Mouse (Mus musculus) midbrain, embryonic 15.5 days (tissue): ENCODE data around the gene Gjd2. TPM values are rescaled to one million over a fixed set of nuclear protein-coding genes. Genes with fewer than 3 reads are reported as not detected.
A peak's percentile ranks its signal among the peaks of the same experiment; 100 is the strongest.

Experiments used
- ATAC-seq: fragments of 200-750 bp; cut with Nextera tagmentation; replicated peaks from 2 replicates; pipeline ENCODE4 v1.8.0; 2017; ENCODE audit warnings: moderate TSS enrichment
- H3K27ac ChIP-seq: fragments of 300-500 bp; sonication (generic); 2 replicates; pipeline ENCODE4 v1.5.1; 2015; ENCODE audit warnings: mild to moderate bottlenecking, inconsistent platforms
- H3K27me3 ChIP-seq: fragments of 300-500 bp; sonication (generic); replicated peaks from 2 replicates; pipeline ENCODE4 v1.6.1; 2015; ENCODE audit warnings: inconsistent platforms
- H3K36me3 ChIP-seq: fragments of 300-500 bp; sonication (generic); replicated peaks from 2 replicates; pipeline ENCODE4 v1.6.1; 2015; ENCODE audit warnings: inconsistent platforms
- H3K4me1 ChIP-seq: fragments of 300-500 bp; sonication (generic); 2 replicates; pipeline ENCODE4 v1.6.1; 2015; ENCODE audit warnings: inconsistent platforms
- H3K4me2 ChIP-seq: fragments of 300-500 bp; sonication (generic); 2 replicates; pipeline ENCODE4 v1.6.1; 2015; ENCODE audit warnings: inconsistent platforms, mild to moderate bottlenecking, moderate library complexity
- H3K4me3 ChIP-seq: fragments of 300-500 bp; sonication (generic); 2 replicates; pipeline ENCODE4 v1.5.1; 2015; ENCODE audit warnings: mild to moderate bottlenecking, inconsistent platforms
- H3K9ac ChIP-seq: fragments of 300-500 bp; sonication (generic); 2 replicates; pipeline ENCODE4 v1.6.1; 2015; ENCODE audit warnings: mild to moderate bottlenecking, inconsistent platforms
- H3K9me3 ChIP-seq: fragments of 300-500 bp; sonication (generic); 2 replicates; pipeline ENCODE4 v1.6.1; 2016; ENCODE audit warnings: inconsistent platforms
- WGBS: fragments of 180-500 bp; shearing (Covaris S2); methylation state at CpG from one replicate; pipeline ENCODE4 v1.1.7; 2015; ENCODE audit warnings: mixed read lengths; 5-methylcytosine and 5-hydroxymethylcytosine counted together
- polyA plus RNA-seq: library from polyadenylated mRNA; unstranded; fragments of >200 nt; fragmentation: Nextera tagmentation; extraction: Ambion mirVana; gene quantifications from 2 replicates; pipeline ENCODE4 v1.2.1, GENCODE M21; 2015

Gjd2 gene
- polyA plus RNA-seq, 1 experiment from 2014 or later: 10.2 TPM

- Histone ChIP-seq H3K4me3 (no peak overlapping the region), H3K4me2 (no peak overlapping the region), H3K36me3 (peaks cover 5% of the 10 kb centered on the region; the same call in 1 of the 2 replicates), H3K9ac (no peak overlapping the region), H3K27ac (no peak overlapping the region), H3K27me3 (no peaks in the 10 kb centered on the region), H3K9me3 (no peaks in the 10 kb centered on the region), H3K4me1 (peaks cover 12% of the 10 kb centered on the region; the same call in 1 of the 2 replicates)
- no peak for ATAC-seq
- 86% methylated on average over 2 of the region's 2 CpGs for WGBS
These were observed 5.1 kb downstream of the Gjd2 start for GRCm38 (mm10) chr2:114008321-114008720.

- no peak overlapping the region for H3K9ac ChIP-seq
- no peak for ATAC-seq
- H3K4me2 ChIP-seq: no peak overlapping the region
- no peaks in the 10 kb centered on the region for H3K27me3 ChIP-seq
- WGBS: 56% methylated on average over 8 of the region's 8 CpGs
- no peaks in the 10 kb centered on the region for H3K9me3 ChIP-seq
- H3K36me3 ChIP-seq: no peaks in the 10 kb centered on the region
- no peak overlapping the region for H3K27ac ChIP-seq
- H3K4me3 ChIP-seq: no peak overlapping the region
- no peaks in the 10 kb centered on the region for H3K4me1 ChIP-seq
These were observed 15.9 kb downstream of the Gjd2 start for GRCm38 (mm10) chr2:113997484-113997883.

GRCm38 (mm10) chr2:113996930-113997329, 16.5 kb downstream of the Gjd2 start:
- no peaks in the 10 kb centered on the region for H3K9me3 ChIP-seq

GRCm38 (mm10) chr2:113984890-113985289, 28.5 kb downstream of the Gjd2 start:
- ATAC-seq: no peak
- 85% methylated on average over 2 of the region's 2 CpGs for WGBS

More at GRCm38 (mm10) chr2:113996930-113997329, 16.5 kb downstream of the Gjd2 start:
- Histone ChIP-seq H3K27ac (no peak overlapping the region), H3K9ac (no peak overlapping the region), H3K36me3 (no peaks in the 10 kb centered on the region), H3K4me2 (no peak overlapping the region), H3K4me1 (no peaks in the 10 kb centered on the region), H3K4me3 (no peak overlapping the region), H3K27me3 (no peaks in the 10 kb centered on the region)
- no peak for ATAC-seq

GRCm38 (mm10) chr2:113980664-113981063, 32.8 kb downstream of the Gjd2 start:
- Histone ChIP-seq H3K4me3 (no peak overlapping the region), H3K4me2 (no peak overlapping the region)

More at GRCm38 (mm10) chr2:113984890-113985289, 28.5 kb downstream of the Gjd2 start:
- Histone ChIP-seq H3K4me1 (no peaks in the 10 kb centered on the region), H3K4me2 (no peak overlapping the region), H3K27ac (no peak overlapping the region), H3K9ac (no peak overlapping the region), H3K4me3 (no peak overlapping the region), H3K36me3 (no peaks in the 10 kb centered on the region), H3K9me3 (no peaks in the 10 kb centered on the region), H3K27me3 (no peaks in the 10 kb centered on the region)

GRCm38 (mm10) chr2:113978151-113978771, 35.2 kb downstream of the Gjd2 start:
- H3K4me2 ChIP-seq: no peak overlapping the region
- no peaks in the 10 kb centered on the region for H3K9me3 ChIP-seq
- no peak for ATAC-seq
- no peak overlapping the region for H3K27ac ChIP-seq
- WGBS: 54% methylated on average over 5 of the region's 5 CpGs
- no peak overlapping the region for H3K4me3 ChIP-seq
- H3K4me1 ChIP-seq: no peaks in the 10 kb centered on the region
- H3K36me3 ChIP-seq: no peaks in the 10 kb centered on the region
- no peaks in the 10 kb centered on the region for H3K27me3 ChIP-seq
- H3K9ac ChIP-seq: no peak overlapping the region

More at GRCm38 (mm10) chr2:113980664-113981063, 32.8 kb downstream of the Gjd2 start:
- no peaks in the 10 kb centered on the region for H3K36me3 ChIP-seq
- no peaks in the 10 kb centered on the region for H3K4me1 ChIP-seq
- ATAC-seq: peak; percentile 82
- H3K27me3 ChIP-seq: no peaks in the 10 kb centered on the region
- no peak overlapping the region for H3K27ac ChIP-seq
- no peaks in the 10 kb centered on the region for H3K9me3 ChIP-seq
- H3K9ac ChIP-seq: no peak overlapping the region
- WGBS: 34% methylated on average over 8 of the region's 8 CpGs

- no peaks in the 10 kb centered on the region for H3K9me3 ChIP-seq
- WGBS: 78% methylated on average over 7 of the region's 7 CpGs
- H3K27ac ChIP-seq: no peak overlapping the region
- H3K4me2 ChIP-seq: no peak overlapping the region
- ATAC-seq: no peak
- H3K36me3 ChIP-seq: no peaks in the 10 kb centered on the region
- no peaks in the 10 kb centered on the region for H3K4me1 ChIP-seq
- H3K27me3 ChIP-seq: no peaks in the 10 kb centered on the region
- H3K9ac ChIP-seq: no peak overlapping the region
- no peak overlapping the region for H3K4me3 ChIP-seq
These were observed 39.5 kb downstream of the Gjd2 start for GRCm38 (mm10) chr2:113973950-113974349.

GRCm38 (mm10) chr2:113966421-113966820, 47.0 kb downstream of the Gjd2 start:
- 30% methylated on average over 4 of the region's 4 CpGs for WGBS

More at GRCm38 (mm10) chr2:113966421-113966820, 47.0 kb downstream of the Gjd2 start:
- no peak for ATAC-seq
- Histone ChIP-seq H3K36me3 (no peaks in the 10 kb centered on the region), H3K4me1 (no peaks in the 10 kb centered on the region), H3K4me2 (no peak overlapping the region), H3K9ac (no peak overlapping the region), H3K4me3 (no peak overlapping the region), H3K27me3 (no peaks in the 10 kb centered on the region), H3K9me3 (no peaks in the 10 kb centered on the region), H3K27ac (no peak overlapping the region)

Other genes with a start within 250 kb of the Gjd2 start
- gene Scg5, start 184.5 kb downstream of the Gjd2 start, polyA plus RNA-seq: 236 and 249 TPM in 2 replicates
- 6.5 and 6.7 TPM in 2 replicates for gene Arhgap11a, start 165.0 kb downstream of the Gjd2 start, polyA plus RNA-seq
- gene Actc1, start 39.9 kb upstream of the Gjd2 start, polyA plus RNA-seq: 3.0 and 54.5 TPM in 2 replicates
- 35.5 and 36.0 TPM in 2 replicates for gene Aqr, start 173.4 kb upstream of the Gjd2 start, polyA plus RNA-seq
- gene Zfp770, start 187.8 kb upstream of the Gjd2 start, polyA plus RNA-seq: 5.3 and 5.4 TPM in 2 replicates